Mouse (Mus musculus): ENCODE measurements around the gene Twistnb.

The Twistnb gene

DNA sequence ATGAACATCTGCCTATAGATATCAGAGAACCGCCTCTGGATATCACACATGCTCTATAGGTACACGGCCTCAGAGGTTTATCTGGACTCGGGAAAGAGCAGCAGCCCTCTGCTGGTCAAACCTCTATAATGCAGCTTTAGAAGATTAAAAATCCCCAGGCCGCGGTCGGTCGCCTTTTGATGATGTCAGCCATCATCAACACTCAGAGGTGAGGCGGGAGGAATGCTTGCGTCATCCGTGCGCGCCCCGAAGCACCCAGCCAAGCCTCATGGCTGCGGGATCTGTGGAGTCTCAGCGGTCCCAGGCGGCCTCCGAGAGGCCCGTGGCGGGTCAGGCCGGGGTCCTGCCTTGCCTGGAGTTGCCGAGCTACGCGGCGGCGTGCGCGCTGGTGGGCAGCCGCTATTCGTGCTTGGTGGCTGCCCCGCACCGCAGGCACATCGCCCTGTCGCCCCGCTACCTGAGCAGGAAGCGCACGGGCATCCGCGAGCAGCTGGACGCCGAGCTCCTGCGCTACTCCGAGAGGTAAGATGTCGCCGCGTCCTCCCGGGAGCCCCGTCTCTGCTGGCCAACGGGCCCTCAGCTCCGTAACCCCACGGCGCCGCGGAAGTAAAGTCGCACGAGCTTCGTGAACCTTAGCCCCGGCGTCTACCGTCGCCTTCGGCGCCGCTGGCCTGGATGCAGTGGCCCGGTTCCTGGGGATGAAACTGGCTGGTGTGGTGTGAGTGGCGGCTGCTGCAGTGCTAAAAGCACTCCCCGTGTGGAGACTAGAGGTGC lies at the start of gene Twistnb:
Gene Twistnb (plus strand): TSS at position 249 of the 774 bp plus-strand sequence.
- peak; percentile 98 for DNase-seq (ENCODE audit: low read depth, low spot score)

DNA sequence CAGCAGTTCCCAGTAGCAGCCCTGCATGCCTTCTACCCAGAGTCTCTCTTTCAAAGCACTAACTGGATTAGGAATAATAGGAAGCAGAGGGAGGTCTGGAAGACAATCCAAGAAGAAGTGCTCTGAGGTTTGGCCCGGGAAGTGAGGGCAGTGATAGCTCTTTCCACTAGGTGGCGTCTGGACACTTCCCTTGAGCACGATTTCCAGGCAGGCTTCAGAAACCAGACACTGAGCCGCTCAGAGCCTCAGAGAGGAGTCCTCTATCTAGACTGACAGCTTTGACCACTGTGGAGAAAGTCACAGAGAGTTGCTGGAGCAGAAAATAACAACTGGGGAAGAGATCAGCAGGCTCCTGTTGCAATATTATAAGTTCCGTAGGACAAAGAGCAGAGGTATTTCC lies 40.6 kb upstream of the Twistnb start:
- DNase-seq (ENCODE audit: low read depth, low spot score), result peak; percentile 45

DNA sequence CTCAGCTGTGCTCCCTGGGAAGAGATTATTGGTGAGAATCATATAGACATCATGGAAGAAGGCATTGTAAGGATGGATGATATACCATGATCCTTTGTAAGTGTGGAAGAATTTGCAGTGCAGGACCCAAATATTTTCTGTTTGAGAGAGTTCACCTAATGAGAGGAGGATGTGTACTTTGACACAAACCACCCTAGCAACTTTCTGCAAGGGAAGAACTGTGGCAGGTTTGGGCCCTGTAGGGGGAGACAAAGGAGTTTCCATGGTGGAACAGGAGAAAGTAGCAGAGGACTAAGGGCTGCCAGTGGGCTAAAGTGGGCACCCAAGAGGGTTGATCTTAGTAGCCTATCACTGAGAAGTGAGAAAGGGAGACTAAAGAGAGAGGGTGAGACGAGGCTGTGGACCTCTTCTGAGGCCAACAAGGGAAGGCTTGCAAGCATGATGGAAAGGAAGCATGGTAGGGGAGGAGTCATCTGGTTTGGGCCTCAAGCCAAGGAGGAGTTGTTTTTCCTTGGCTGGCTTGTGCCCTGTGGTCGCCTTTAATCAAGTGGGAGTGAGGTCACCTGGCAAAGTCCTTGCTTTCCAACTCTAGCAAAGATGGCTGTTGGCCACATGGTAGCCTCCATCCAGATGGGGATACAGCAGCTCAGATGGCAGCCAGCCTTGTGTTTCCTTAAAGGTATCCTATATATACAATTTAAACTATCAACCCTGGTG lies 38.4 kb upstream of the Twistnb start:
- no peak for DNase-seq (ENCODE audit: low read depth, low spot score)

- no peak for DNase-seq (ENCODE audit: low read depth, low spot score)
Observed at GRCm38 (mm10) chr12:33394804-33395623, 34.4 kb upstream of the Twistnb start, which contains the start of gene Efcab10. TSS of gene Efcab10 (plus strand) at chr12:33394854.

GRCm38 (mm10) chr12:33403265-33403693 lies 26.2 kb upstream of the Twistnb start:
- DNase-seq (ENCODE audit: low read depth, low spot score), result no peak

DNA sequence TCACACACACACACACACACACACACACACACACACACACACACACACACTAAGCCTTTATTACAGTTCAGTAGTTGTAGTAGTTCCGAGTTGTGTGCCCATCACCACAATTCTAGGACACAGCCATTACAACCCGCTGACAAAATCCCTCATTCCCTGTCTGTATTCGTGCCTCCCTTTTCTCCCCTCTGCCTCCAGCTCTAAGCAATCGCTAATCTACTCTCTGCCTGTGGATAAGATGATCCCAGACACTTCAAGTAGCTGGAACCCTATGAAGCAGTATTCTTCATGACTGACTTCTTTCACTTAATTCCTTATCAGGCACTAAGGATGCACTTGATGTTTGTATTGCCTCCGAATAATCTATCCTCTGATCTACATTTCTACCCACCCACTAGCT lies 24.4 kb upstream of the Twistnb start:
- no peak for DNase-seq (ENCODE audit: low read depth, low spot score)

GRCm38 (mm10) chr12:33405398-33406026 lies 23.9 kb upstream of the Twistnb start:
- no peak for DNase-seq (ENCODE audit: low read depth, low spot score)

DNA sequence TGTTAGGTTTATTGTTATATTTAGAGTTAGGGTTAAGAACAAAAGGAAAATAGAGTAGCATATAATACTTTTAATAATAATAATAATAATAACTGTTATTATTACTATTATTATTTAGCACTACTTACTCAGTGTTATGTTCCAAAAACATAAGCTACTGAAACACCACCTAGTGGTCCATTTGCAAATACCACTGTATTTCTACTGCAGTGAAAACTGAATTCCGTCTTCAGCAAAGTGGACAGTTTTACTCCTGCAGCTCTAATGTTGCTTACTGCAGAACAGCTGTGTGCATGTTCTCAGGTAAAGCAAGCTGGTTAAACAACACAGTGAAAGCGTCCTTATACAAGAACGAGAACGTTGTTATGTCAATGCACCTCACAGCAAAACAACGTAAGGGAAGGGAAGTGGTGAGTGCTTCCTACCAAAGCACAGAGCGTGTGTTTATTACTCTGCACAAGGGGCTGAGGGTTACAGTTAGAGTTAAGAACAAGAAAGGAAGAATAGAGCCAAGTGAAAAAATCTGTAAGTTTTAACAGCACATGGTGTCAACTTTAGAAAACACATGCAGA lies 17.8 kb upstream of the Twistnb start:
- no peak for DNase-seq (ENCODE audit: low read depth, low spot score)

DNA sequence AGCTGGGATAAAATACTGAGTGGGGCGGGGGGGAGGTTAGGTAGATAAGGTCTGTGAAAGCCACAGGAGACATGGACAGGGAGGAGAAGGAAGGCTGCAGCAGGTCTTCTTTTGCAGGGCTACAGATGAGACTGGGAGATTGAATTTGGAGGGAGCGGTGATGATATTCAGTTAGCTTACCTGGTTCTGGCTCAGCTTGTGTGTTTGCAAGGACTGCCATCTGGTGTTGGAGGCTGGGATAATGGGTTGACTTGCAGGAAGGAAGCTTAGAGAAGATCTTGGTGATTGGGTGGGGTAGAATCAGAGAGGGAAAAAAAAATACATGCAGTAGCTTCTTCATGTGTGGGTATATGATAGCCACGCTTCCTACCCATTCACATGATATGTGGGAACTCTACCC lies 5.1 kb upstream of the Twistnb start:
- peak; percentile 28 for DNase-seq (ENCODE audit: low read depth, low spot score)

- DNase-seq (ENCODE audit: low read depth, low spot score), result no peak
Observed at GRCm38 (mm10) chr12:33427293-33427692, 2.1 kb upstream of the Twistnb start.

- no peak for DNase-seq (ENCODE audit: low read depth, low spot score)
Observed at GRCm38 (mm10) chr12:33427726-33428125, 1.7 kb upstream of the Twistnb start.

GRCm38 (mm10) chr12:33433812-33434211 lies 4.4 kb downstream of the Twistnb start:
- no peak for DNase-seq (ENCODE audit: low read depth, low spot score)

GRCm38 (mm10) chr12:33434758-33435157 lies 5.3 kb downstream of the Twistnb start:
- DNase-seq (ENCODE audit: low read depth, low spot score), result no peak

DNA sequence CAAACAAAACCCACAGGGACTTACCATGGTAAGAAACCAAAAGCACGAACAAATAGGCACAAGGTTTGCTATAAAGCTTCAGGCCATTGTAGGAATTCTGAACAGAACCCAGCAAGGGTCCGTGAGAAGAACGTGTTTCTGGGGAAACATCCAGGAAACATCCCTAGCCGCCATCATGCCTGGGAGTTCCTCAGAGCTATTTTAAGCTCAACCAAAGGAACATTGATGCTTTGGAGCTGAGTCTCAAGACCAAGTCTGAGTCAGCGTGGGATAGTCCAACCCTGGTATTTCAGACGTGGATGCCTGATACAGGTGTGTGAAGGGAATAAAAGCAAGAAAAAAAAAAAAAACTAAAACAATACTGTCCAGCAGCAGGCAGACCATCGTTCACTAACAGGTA lies 26.0 kb downstream of the Twistnb start:
- no peak for DNase-seq (ENCODE audit: low read depth, low spot score)

- no peak for DNase-seq (ENCODE audit: low read depth, low spot score)
Observed at GRCm38 (mm10) chr12:33456242-33456641, 26.8 kb downstream of the Twistnb start.

DNA sequence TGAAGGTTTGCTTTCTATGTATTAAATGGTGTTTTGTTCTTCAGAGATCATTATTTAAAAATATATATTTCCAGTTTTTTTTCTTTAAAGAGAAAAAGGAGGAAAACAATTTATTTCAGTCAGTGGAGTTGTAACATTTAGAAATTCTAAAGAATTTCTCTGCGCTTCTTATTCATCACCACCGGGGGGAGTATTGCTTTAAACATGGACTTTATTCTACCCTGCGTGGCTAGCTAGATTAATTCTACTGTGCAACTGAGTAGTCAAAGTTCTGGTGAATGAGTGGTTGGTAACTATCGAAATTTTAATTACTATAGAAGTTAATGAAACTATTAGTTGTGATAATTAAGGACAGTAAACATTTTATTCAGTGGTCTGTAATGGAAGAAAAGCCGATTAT lies 51.5 kb downstream of the Twistnb start:
- DNase-seq (ENCODE audit: low read depth, low spot score), result no peak

- no peak for DNase-seq (ENCODE audit: low read depth, low spot score)
Observed at GRCm38 (mm10) chr12:33482931-33483330, 53.5 kb downstream of the Twistnb start.
